Mouse (Mus musculus): Measurements from ENCODE around the gene Tnfsf4. TPM values are rescaled to one million over a fixed set of nuclear protein-coding genes. Genes with fewer than 3 reads are reported as not detected.

Gene Tnfsf4
- polyA plus RNA-seq, 1 experiment from 2014 or later = not detected

DNA sequence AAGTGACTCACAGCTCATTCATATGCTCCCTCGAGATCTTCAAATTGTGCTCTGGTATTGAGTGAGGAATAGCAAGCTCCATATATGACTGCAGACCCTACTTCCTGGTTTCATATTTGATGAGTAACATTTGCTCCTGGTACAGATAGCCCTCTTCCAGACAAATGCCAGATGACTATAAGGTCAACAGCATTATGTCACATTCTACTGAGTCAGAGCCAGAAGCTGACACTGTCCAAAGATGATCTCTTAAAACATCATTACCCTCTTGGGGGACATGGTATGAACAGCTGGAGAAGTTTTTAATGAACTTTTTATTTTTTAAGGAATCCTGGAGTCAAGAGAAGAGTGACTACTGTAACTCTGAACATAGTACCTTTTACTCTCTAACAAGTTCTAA, 11.3 kb downstream of the Tnfsf4 start:
- no peak for DNase-seq (ENCODE audit: extremely low spot score, low spot score)
- Histone ChIP-seq H3K4me3 (no peak overlapping the region), H3K4me1 (peaks cover 9% of the 10 kb centered on the region)

DNA sequence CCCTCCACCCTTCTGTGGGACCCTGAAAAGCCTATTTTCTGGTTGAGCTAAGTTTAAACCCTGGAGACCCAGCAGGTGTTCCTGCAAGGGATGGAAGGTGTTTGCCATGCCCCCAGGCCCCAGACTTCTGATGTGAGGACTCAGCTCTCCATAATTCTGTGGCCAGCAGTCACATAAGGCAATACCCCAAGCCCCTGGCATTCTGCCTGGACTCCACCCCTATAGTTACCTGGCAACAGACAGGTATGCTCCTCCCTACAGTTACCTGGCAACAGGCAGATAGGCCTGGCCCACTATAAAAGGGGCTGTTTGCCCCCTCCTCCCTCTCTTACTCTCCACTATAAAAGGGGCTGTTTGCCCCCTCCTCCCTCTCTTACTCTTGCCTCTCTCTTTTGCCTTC, 24.7 kb downstream of the Tnfsf4 start:
- Histone ChIP-seq H3K36me3 (replicated peaks) (no peaks in the 10 kb centered on the region), H3K9me3 (no peaks in the 10 kb centered on the region), H3K4me1 (peaks cover 11% of the 10 kb centered on the region), H3K27me3 (ENCODE audit: poor library complexity, severe bottlenecking) (no peaks in the 10 kb centered on the region), H3K27ac (no peak overlapping the region), H3K4me3 (no peak overlapping the region)
- DNase-seq (ENCODE audit: extremely low spot score, low spot score) = no peak

More for the DNA sequence above, 11.3 kb downstream of the Tnfsf4 start:
- H3K9me3 ChIP-seq = no peaks in the 10 kb centered on the region
- no peak overlapping the region for H3K27ac ChIP-seq
- no peaks in the 10 kb centered on the region for H3K36me3 ChIP-seq (replicated peaks)
- H3K27me3 ChIP-seq (ENCODE audit: poor library complexity, severe bottlenecking) = no peaks in the 10 kb centered on the region
- 94% methylated on average over 1 of the region's 1 CpGs for WGBS

DNA sequence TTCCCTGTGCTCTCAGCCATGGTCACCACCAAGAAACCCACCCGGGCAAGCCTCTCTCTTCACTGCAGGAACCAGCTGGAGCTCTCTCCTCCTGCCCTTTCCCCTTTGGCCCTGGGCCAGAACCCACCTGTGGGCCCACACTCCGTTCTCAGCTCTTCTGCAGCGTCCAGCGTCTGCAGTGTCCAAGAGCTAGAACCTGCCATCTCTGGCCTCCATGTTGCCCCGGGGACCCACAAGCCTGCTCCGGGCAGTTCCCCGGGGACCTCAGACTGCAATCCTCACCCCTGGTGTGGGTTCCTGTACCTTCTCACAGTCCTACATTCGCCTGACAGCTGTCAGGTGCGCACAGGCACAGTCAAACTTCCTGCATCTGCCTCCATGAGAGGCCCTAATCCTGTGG, 25.4 kb downstream of the Tnfsf4 start:
- Histone ChIP-seq H3K27ac (no peak overlapping the region), H3K36me3 (replicated peaks) (no peaks in the 10 kb centered on the region), H3K27me3 (ENCODE audit: poor library complexity, severe bottlenecking) (no peaks in the 10 kb centered on the region), H3K9me3 (no peaks in the 10 kb centered on the region), H3K4me1 (peaks cover 11% of the 10 kb centered on the region), H3K4me3 (no peak overlapping the region)
- no peak for DNase-seq (ENCODE audit: extremely low spot score, low spot score)
- 86% methylated on average over 9 of the region's 9 CpGs for WGBS

DNA sequence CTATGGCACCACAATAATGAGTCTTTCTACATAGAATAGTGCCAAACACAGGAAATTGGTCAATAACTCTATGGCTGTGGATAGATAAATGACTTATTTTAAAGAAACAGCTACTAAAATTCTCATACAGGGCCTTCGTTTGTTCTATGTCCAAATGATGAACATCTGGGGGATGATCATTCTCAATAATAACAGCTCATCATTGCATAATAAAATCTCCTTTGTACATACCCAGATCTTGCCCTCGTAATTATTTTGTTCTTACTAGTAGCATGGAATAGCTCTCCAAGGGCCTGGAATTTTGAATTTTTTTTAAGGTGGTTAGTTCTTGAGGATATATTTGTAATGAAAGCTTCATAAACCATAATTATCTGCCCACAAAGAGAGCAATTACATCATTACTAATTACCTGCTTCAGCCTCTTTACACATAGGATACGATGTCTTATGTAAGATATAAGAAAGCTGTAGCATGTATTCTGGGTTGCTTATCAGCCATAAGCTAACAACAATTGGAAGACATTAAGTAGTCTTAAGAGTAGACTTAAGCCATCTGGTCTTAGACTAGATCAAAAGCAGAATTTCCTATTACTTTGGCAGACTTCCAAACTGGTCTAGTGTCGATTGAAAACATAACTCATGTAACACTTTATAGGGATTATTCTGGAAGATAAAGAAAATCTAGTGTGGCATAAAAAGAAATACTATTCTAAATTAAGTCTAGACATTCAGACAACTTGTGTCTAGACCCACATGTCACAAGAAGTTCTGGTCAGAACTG, 31.3 kb downstream of the Tnfsf4 start:
- Histone ChIP-seq H3K4me3 (no peak overlapping the region), H3K27me3 (ENCODE audit: poor library complexity, severe bottlenecking) (no peaks in the 10 kb centered on the region), H3K9me3 (no peaks in the 10 kb centered on the region), H3K27ac (no peak overlapping the region), H3K4me1 (no peaks in the 10 kb centered on the region), H3K36me3 (replicated peaks) (no peaks in the 10 kb centered on the region)
- no peak for DNase-seq (ENCODE audit: extremely low spot score, low spot score)
- WGBS = 87% methylated on average over 4 of the region's 4 CpGs

DNA sequence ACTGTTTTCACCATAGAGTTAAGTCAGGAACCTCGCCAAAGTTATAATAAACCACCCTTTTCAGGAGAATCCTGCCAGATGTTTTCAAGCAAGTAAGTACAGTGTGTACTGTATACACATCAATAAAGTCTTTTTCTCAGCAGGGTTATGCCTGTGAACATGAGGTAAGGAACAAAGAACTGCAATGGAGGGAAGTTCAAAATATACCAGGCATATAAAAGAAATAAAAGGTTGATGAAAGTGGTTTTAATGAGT, 31.8 kb downstream of the Tnfsf4 start:
- Histone ChIP-seq H3K4me1 (no peaks in the 10 kb centered on the region), H3K9me3 (no peaks in the 10 kb centered on the region), H3K27me3 (ENCODE audit: poor library complexity, severe bottlenecking) (no peaks in the 10 kb centered on the region), H3K4me3 (no peak overlapping the region), H3K36me3 (replicated peaks) (no peaks in the 10 kb centered on the region), H3K27ac (no peak overlapping the region)
- no peak for DNase-seq (ENCODE audit: extremely low spot score, low spot score)
- 91% methylated on average over 1 of the region's 1 CpGs for WGBS

DNA sequence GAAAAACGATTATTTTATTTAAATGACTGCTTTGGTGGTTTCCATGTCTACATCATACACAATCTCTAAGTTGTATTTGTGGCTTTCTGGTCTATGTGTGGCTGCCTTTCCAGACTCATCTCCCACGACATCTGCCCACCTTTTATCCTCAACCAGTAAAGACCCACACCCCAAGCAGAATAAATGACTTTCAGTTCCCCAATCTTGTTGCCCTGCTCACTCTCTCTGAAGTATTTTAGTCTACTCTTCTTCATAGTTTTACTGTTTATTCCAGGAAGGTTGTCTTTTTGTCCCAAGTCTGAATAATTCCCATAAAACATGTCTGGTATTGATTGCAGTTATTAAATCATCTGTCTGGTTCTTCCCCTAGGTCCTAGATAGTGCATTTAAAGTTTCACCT, 40.6 kb downstream of the Tnfsf4 start:
- no peaks in the 10 kb centered on the region for H3K9me3 ChIP-seq
- no peaks in the 10 kb centered on the region for H3K27me3 ChIP-seq (ENCODE audit: poor library complexity, severe bottlenecking)
- no peaks in the 10 kb centered on the region for H3K4me1 ChIP-seq
- no peak overlapping the region for H3K27ac ChIP-seq
- no peak overlapping the region for H3K4me3 ChIP-seq
- WGBS = 89% methylated on average over 2 of the region's 2 CpGs
- H3K36me3 ChIP-seq (replicated peaks) = no peaks in the 10 kb centered on the region
- DNase-seq (ENCODE audit: extremely low spot score, low spot score) = no peak

DNA sequence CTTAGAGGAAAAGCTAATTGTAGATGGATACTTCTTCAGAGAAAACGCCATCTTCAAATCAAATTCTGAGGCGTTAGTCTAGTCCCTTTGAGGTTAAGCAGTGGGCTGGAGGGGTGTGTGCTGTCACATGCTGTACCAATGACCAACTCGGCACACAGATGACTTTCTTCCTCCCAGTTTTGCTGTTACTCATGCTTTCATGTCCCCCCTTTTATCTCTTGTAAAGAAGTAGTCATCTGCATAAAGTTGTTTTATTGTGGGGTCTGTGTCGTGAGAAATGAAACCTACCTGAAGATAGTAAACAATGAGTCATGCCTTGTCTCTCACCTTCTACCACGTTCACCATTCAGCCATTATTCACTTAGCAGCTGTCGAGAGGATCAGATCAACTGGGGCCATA, 41.3 kb downstream of the Tnfsf4 start:
- 90% methylated on average over 6 of the region's 6 CpGs for WGBS
- H3K4me1 ChIP-seq = no peaks in the 10 kb centered on the region
- no peaks in the 10 kb centered on the region for H3K27me3 ChIP-seq (ENCODE audit: poor library complexity, severe bottlenecking)
- H3K9me3 ChIP-seq = no peaks in the 10 kb centered on the region
- H3K4me3 ChIP-seq = no peak overlapping the region
- DNase-seq (ENCODE audit: extremely low spot score, low spot score) = no peak
- H3K27ac ChIP-seq = no peak overlapping the region
- H3K36me3 ChIP-seq (replicated peaks) = no peaks in the 10 kb centered on the region

DNA sequence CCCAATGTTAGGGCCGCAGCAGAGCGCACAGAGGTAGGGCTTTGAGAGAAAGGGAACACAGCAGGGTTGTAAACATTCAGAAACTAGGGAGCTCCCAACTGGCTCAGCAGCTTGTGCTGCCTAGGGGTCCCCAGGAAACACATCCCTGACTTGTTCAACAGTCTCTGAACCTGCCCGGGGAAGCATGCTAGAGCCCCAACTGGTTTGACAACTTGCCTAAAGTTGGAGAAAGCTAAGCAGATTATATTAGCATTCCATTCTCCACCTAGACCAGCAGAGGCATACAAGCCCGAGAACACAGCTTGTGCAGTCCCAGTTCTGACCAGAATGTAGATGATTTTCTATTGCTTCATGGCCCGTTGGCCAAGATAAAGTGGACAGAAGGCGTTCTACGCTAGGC, 49.6 kb downstream of the Tnfsf4 start:
- no peak for DNase-seq (ENCODE audit: extremely low spot score, low spot score)
- no peak overlapping the region for H3K27ac ChIP-seq
- H3K27me3 ChIP-seq (ENCODE audit: poor library complexity, severe bottlenecking) = no peaks in the 10 kb centered on the region
- H3K9me3 ChIP-seq = no peaks in the 10 kb centered on the region
- peaks cover 16% of the 10 kb centered on the region for H3K4me1 ChIP-seq
- WGBS = 73% methylated on average over 7 of the region's 7 CpGs
- H3K4me3 ChIP-seq = no peak overlapping the region
- H3K36me3 ChIP-seq (replicated peaks) = no peaks in the 10 kb centered on the region

DNA sequence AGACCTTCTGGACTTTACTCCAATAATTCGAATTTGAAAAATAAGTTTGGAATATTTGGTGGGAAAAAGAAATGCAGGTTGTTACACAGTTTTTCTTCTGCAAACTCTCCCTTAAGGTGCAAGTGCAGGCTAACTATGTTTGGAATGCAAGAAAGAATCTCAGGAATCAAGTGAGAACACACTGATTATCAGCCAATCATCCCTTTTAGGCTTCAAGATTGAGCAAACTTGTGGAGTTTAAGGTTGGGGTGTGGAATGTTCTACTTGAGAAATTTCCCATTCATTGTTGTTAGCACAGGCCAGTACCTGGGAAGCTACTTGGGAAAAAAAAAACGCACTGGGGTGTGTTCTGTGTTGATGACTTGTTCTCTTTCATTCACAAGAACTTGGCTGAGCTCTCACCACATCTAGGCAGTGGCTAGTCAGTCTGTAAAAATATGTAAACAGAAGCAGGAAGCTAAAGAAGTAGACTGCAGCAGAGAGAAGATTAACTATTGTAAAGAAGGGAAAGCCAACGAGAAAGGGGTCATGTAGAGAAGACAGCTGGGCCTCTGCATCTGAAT, 56.6 kb downstream of the Tnfsf4 start:
- H3K4me3 ChIP-seq = no peak overlapping the region
- no peak overlapping the region for H3K27ac ChIP-seq
- no peak for DNase-seq (ENCODE audit: extremely low spot score, low spot score)
- H3K27me3 ChIP-seq (ENCODE audit: poor library complexity, severe bottlenecking) = no peaks in the 10 kb centered on the region
- 56% methylated on average over 3 of the region's 3 CpGs for WGBS
- no peaks in the 10 kb centered on the region for H3K36me3 ChIP-seq (replicated peaks)
- no peaks in the 10 kb centered on the region for H3K9me3 ChIP-seq
- H3K4me1 ChIP-seq = no peaks in the 10 kb centered on the region

DNA sequence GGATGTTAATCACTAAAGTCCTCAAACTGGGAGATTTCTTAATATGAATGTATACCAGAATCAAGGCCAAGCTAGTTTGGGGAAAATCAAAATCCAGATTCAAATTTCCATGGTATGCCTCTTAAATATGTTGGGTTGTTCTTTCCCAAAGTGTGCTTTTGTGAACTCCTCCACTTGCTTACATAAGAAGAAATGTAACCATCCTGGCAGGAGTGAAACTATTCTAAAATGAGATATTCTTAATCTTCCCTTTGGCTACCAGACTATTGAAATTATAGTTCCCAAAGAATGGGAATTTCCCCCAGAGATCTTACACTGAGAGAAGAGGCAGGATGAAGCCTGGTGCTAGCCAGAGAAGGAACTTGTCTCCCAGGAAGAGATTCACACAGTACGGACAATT, 57.0 kb downstream of the Tnfsf4 start:
- H3K27me3 ChIP-seq (ENCODE audit: poor library complexity, severe bottlenecking) = no peaks in the 10 kb centered on the region
- H3K27ac ChIP-seq = no peak overlapping the region
- H3K9me3 ChIP-seq = no peaks in the 10 kb centered on the region
- H3K4me3 ChIP-seq = no peak overlapping the region
- no peaks in the 10 kb centered on the region for H3K4me1 ChIP-seq
- no peak for DNase-seq (ENCODE audit: extremely low spot score, low spot score)
- H3K36me3 ChIP-seq (replicated peaks) = no peaks in the 10 kb centered on the region
- WGBS = 93% methylated on average over 1 of the region's 1 CpGs

DNA sequence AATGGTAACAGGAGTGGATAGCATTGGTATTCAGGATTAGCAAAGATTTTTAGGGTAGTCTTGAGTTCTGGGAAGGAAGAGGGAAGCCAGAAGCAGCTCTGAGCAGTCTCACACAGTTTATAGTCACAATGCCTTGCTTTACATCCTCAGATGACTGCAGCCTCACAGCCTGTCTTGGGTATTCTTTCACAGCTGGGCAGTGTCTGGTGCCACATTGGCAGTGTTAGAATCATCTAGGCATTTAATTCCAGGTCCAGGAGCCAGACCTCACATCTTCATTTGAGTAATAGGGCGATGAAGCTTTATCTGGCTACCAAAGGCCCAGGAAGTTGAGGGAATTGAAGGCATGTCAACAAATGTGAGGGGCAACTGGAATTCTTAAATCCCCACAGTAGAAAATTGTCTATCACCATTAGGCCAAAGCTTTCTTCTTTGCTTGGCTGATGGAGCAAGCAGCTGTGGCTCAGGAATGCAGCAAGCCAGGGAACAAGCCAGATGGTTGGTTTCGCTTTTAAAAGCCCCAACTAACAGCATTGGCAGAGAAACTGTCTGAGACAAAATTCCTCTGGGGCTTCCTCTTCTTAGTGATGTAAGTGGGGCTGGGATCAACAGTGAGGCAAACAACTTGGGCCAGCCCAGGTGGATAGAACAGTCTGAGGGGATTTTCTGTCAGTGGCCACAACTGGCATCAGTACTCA, 68.3 kb downstream of the Tnfsf4 start:
- Histone ChIP-seq H3K9me3 (0 out of 2 replicates have a peak, but pooled peaks cover 4% of the 10 kb centered on the region), H3K36me3 (replicated peaks) (no peaks in the 10 kb centered on the region), H3K4me1 (no peaks in the 10 kb centered on the region), H3K4me3 (no peak overlapping the region), H3K27me3 (ENCODE audit: poor library complexity, severe bottlenecking) (no peaks in the 10 kb centered on the region), H3K27ac (no peak overlapping the region)
- no peak for DNase-seq (ENCODE audit: extremely low spot score, low spot score)
- 79% methylated on average over 2 of the region's 2 CpGs for WGBS
